Mouse (Mus musculus): ENCODE measurements around the gene Gtf2i. TPM values are rescaled to one million over a fixed set of nuclear protein-coding genes. Genes with fewer than 3 reads are reported as not detected.

The Gtf2i gene
- polyA plus RNA-seq, 1 experiment, result 157 TPM

DNA sequence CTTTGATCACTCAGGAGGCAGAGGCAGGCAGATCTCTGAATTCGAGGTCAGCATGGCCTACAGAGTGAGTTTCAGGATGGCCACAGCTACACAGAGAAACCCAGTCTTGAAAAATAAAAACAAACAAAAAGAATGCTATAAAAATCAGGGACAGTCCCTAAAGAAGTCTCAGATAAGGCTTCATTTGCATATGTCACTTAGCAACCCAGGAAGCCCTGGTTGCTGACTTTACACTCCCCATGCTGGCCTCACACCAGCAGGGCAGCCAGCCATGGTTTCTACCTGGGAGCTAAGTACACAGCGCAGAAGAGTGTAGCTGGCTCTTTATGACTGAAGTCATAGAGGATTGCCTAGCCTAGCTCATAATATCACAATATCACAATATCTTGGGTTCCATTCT is 15.5 kb upstream of the Gtf2i start:
- Histone ChIP-seq H3K27ac (ENCODE audit: insufficient read depth, low read length) (no peak overlapping the region), H3K27me3 (ENCODE audit: control insufficient read depth, insufficient read depth, low read length) (no peaks in the 10 kb centered on the region), H3K4me1 (ENCODE audit: control insufficient read depth, insufficient read depth, low read length) (no peaks in the 10 kb centered on the region), H3K4me3 (replicated peaks; ENCODE audit: insufficient read depth, low read depth, low read length) (no peak overlapping the region)
- 88% methylated on average over 2 of the region's 2 CpGs for WGBS
- no peak for TF ChIP-seq CTCF (IDR thresholded peaks at IDR 0.05; ENCODE audit: borderline replicate concordance, insufficient read depth, low read depth, low read length)
- no peak for TF ChIP-seq POLR2A (IDR thresholded peaks at IDR 0.05; ENCODE audit: borderline replicate concordance, insufficient read depth, low read length)
- no peak for DNase-seq

DNA sequence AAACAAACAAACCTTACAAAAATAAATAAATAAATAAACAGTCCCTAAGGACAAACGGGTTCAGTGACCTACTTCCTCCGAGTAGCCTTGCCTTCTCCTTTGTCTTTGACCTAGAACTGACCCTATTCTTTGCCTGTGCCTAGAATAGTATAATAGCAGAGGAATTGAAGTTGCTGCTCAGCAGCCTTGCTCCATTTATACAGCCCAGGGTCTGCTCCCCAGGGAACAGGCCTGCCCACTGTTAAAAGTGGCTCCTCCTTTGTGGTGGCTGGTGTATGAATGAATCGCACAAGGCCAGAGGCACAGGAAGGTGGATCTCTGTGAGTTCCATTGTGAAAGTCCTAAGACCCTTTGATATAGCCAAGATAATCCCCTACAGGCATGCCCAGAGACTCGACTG is 14.8 kb upstream of the Gtf2i start:
- no peaks in the 10 kb centered on the region for H3K27me3 ChIP-seq (ENCODE audit: control insufficient read depth, insufficient read depth, low read length)
- no peak overlapping the region for H3K27ac ChIP-seq (ENCODE audit: insufficient read depth, low read length)
- H3K4me1 ChIP-seq (ENCODE audit: control insufficient read depth, insufficient read depth, low read length), result no peaks in the 10 kb centered on the region
- no peak for DNase-seq
- TF ChIP-seq POLR2A (IDR thresholded peaks at IDR 0.05; ENCODE audit: borderline replicate concordance, insufficient read depth, low read length), result no peak
- no peak for TF ChIP-seq CTCF (IDR thresholded peaks at IDR 0.05; ENCODE audit: borderline replicate concordance, insufficient read depth, low read depth, low read length)
- WGBS, result 49% methylated on average over 4 of the region's 4 CpGs
- H3K4me3 ChIP-seq (replicated peaks; ENCODE audit: insufficient read depth, low read depth, low read length), result no peak overlapping the region

DNA sequence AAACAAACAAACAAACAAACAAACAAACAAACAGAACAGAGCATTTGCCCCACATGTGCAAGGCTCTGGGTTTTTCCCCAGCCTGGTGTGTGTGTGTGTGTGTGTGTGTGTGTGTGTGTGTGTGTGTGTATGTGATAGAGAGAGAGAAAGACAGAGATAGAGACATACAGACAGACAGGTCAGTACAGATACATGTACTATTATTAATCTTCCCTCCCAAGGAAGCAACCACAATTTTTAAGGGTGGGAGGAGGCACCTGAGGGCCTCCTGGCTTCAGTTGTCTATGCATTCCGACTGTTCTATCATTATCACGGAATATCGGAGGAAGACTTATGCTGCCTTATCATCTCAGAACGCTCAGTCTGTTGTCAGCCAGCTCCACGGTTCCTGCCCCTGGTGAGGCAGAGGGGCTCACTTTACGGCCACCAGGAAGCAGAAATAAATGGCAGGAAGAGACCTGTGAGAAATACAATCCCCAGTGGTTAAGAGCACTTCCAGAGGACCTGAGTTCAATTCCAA is 14.0 kb upstream of the Gtf2i start:
- no peak for DNase-seq
- Histone ChIP-seq H3K27ac (ENCODE audit: insufficient read depth, low read length) (no peak overlapping the region), H3K4me3 (replicated peaks; ENCODE audit: insufficient read depth, low read depth, low read length) (no peak overlapping the region), H3K4me1 (ENCODE audit: control insufficient read depth, insufficient read depth, low read length) (no peaks in the 10 kb centered on the region), H3K27me3 (ENCODE audit: control insufficient read depth, insufficient read depth, low read length) (no peaks in the 10 kb centered on the region)
- TF ChIP-seq CTCF (IDR thresholded peaks at IDR 0.05; ENCODE audit: borderline replicate concordance, insufficient read depth, low read depth, low read length) (no peak), POLR2A (IDR thresholded peaks at IDR 0.05; ENCODE audit: borderline replicate concordance, insufficient read depth, low read length) (no peak)
- 93% methylated on average over 6 of the region's 6 CpGs for WGBS

DNA sequence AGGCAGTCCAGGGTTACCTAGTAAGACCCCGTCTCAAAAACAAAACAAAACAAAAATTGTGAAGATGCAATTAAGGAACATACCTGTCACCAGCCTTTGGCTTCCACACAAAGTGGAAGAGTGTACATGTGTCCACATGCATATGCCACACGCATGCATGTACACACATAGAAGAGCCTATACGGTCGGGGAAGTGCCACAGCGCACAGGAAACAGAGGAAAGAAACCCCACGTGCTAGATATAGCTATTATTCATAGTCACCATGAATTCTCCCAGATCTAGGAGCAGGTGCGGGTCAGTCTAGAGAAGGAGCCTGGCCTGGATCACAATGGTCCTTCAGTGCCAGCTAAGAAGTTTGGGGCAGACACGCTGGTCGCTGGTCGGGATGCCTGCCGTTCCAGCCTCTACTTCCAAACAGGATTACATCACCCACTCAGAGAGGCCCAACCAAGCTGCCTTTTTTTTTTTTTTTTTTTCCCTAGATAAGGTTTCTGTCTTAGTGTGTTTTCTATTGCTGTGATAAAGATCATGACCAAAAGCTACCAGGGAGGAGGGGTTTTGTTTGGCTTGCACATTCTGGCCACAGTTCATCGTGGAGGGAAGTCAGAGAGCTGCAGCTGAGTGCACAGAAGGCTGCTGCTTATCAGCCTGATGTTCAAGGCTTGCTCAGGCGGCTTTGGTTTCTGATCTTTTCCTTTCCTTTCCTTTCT is 11.5 kb upstream of the Gtf2i start:
- Histone ChIP-seq H3K27ac (ENCODE audit: insufficient read depth, low read length) (no peak overlapping the region), H3K4me3 (replicated peaks; ENCODE audit: insufficient read depth, low read depth, low read length) (no peak overlapping the region), H3K27me3 (ENCODE audit: control insufficient read depth, insufficient read depth, low read length) (no peaks in the 10 kb centered on the region), H3K4me1 (ENCODE audit: control insufficient read depth, insufficient read depth, low read length) (no peaks in the 10 kb centered on the region)
- DNase-seq, result no peak
- TF ChIP-seq CTCF (IDR thresholded peaks at IDR 0.05; ENCODE audit: borderline replicate concordance, insufficient read depth, low read depth, low read length) (no peak), POLR2A (IDR thresholded peaks at IDR 0.05; ENCODE audit: borderline replicate concordance, insufficient read depth, low read length) (no peak)
- 70% methylated on average over 13 of the region's 13 CpGs for WGBS

DNA sequence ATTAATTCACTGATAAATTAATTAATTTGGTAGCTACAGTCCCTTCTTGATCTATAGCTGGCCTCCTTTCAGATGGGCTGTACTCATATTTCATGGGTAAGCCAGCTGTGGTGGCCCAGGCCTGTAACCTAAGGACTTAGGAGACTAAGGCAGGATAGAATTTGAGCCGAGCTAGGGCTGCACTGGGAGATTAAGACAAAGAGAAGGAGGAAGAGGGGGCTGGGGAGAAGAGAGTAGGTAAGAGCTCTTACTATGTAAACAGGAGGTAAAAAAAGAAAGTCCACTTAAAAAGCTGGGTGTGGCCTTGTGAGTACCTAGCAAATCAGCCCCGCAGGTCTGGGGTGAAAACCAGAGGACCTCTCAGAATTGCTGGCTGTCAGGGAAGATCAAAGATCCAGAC is 9.3 kb upstream of the Gtf2i start:
- TF ChIP-seq POLR2A (IDR thresholded peaks at IDR 0.05; ENCODE audit: borderline replicate concordance, insufficient read depth, low read length) (no peak), CTCF (IDR thresholded peaks at IDR 0.05; ENCODE audit: borderline replicate concordance, insufficient read depth, low read depth, low read length) (no peak)
- no peak overlapping the region for H3K4me3 ChIP-seq (replicated peaks; ENCODE audit: insufficient read depth, low read depth, low read length)
- no peak for DNase-seq
- no peaks in the 10 kb centered on the region for H3K27me3 ChIP-seq (ENCODE audit: control insufficient read depth, insufficient read depth, low read length)
- WGBS, result 86% methylated on average over 2 of the region's 2 CpGs
- H3K4me1 ChIP-seq (ENCODE audit: control insufficient read depth, insufficient read depth, low read length), result no peaks in the 10 kb centered on the region
- no peak overlapping the region for H3K27ac ChIP-seq (ENCODE audit: insufficient read depth, low read length)

DNA sequence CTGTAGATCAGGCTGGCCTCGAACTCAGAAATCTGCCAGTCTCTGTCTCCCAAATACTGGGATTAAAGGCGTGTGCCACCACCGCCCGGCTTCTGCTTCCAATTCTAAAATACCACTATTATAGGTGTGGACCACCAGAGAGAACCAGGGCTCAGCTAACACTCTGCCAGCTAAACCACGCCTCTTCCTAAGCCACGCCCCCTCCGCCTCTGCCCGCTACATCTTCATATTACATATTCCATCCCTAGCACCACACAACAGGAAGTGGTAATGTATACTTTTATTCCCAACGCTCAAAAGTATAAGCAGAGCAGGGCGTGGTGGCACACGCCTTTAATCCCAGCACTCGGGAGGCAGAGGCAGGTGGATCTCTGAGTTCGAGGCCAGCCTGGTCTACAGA is 8.8 kb upstream of the Gtf2i start:
- Histone ChIP-seq H3K27ac (ENCODE audit: insufficient read depth, low read length) (no peak overlapping the region), H3K27me3 (ENCODE audit: control insufficient read depth, insufficient read depth, low read length) (no peaks in the 10 kb centered on the region), H3K4me1 (ENCODE audit: control insufficient read depth, insufficient read depth, low read length) (no peaks in the 10 kb centered on the region), H3K4me3 (replicated peaks; ENCODE audit: insufficient read depth, low read depth, low read length) (no peak overlapping the region)
- WGBS, result 91% methylated on average over 13 of the region's 13 CpGs
- no peak for TF ChIP-seq POLR2A (IDR thresholded peaks at IDR 0.05; ENCODE audit: borderline replicate concordance, insufficient read depth, low read length)
- no peak for TF ChIP-seq CTCF (IDR thresholded peaks at IDR 0.05; ENCODE audit: borderline replicate concordance, insufficient read depth, low read depth, low read length)
- DNase-seq, result no peak

DNA sequence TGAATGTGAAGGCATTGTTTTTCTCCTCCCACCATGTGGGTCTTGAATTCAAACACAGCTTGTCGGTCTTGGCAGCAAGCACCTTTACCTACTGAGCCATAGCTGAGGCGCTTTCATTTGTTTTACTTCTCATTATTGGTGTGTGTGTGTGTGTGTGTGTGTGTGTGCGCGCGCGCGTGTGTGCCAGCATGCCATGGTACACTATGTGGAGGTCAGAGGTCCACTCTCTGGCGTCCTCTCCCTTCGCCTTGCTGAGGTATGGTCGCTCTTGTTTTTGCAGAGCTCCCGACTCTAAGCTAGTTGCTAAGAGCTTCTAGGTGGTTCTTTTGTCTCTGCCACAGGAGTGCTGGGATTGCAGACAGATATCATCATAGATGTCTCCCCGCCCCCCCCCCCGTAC is 7.8 kb upstream of the Gtf2i start:
- 87% methylated on average over 13 of the region's 13 CpGs for WGBS
- Histone ChIP-seq H3K27ac (ENCODE audit: insufficient read depth, low read length) (no peak overlapping the region), H3K4me1 (ENCODE audit: control insufficient read depth, insufficient read depth, low read length) (no peaks in the 10 kb centered on the region), H3K4me3 (replicated peaks; ENCODE audit: insufficient read depth, low read depth, low read length) (no peak overlapping the region), H3K27me3 (ENCODE audit: control insufficient read depth, insufficient read depth, low read length) (no peaks in the 10 kb centered on the region)
- DNase-seq, result no peak
- no peak for TF ChIP-seq CTCF (IDR thresholded peaks at IDR 0.05; ENCODE audit: borderline replicate concordance, insufficient read depth, low read depth, low read length)
- TF ChIP-seq POLR2A (IDR thresholded peaks at IDR 0.05; ENCODE audit: borderline replicate concordance, insufficient read depth, low read length), result no peak

DNA sequence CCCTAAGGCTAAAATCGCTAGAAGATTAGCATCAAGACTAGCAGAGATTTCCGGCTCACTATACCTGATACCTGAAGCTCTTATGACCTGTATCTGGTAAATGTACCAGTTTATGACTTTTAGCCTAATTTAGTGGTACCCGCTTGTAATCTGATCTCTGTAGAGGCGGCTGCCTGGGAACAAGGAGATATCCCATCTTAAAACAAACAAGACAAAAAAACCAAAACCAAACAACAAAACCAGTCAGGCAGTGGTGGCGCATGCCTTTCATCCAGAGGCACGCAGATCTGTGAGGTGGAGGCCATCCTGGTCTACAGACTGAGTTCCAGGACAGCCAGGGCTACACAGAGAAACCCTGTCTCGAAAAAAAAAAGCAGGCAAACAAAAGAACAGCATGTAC is 7.1 kb upstream of the Gtf2i start:
- Histone ChIP-seq H3K27ac (ENCODE audit: insufficient read depth, low read length) (no peak overlapping the region), H3K4me3 (replicated peaks; ENCODE audit: insufficient read depth, low read depth, low read length) (no peak overlapping the region), H3K27me3 (ENCODE audit: control insufficient read depth, insufficient read depth, low read length) (no peaks in the 10 kb centered on the region), H3K4me1 (ENCODE audit: control insufficient read depth, insufficient read depth, low read length) (no peaks in the 10 kb centered on the region)
- 83% methylated on average over 7 of the region's 7 CpGs for WGBS
- no peak for DNase-seq
- no peak for TF ChIP-seq POLR2A (IDR thresholded peaks at IDR 0.05; ENCODE audit: borderline replicate concordance, insufficient read depth, low read length)
- TF ChIP-seq CTCF (IDR thresholded peaks at IDR 0.05; ENCODE audit: borderline replicate concordance, insufficient read depth, low read depth, low read length), result no peak

All from cerebellum, adult 2 months (tissue).